Mouse (Mus musculus) heart, embryonic 15.5 days (tissue): ENCODE results near the gene Tle4. TPM values are rescaled to one million over a fixed set of nuclear protein-coding genes. Genes with fewer than 3 reads are reported as not detected.

Source experiments
- ATAC-seq: fragments of 200-750 bp; cut with Nextera tagmentation; replicated peaks from 2 replicates; pipeline ENCODE4 v1.8.0; 2017; ENCODE audit warnings: low read depth, moderate TSS enrichment; ENCODE audit not compliant: insufficient number of reproducible peaks, insufficient read depth, low FRiP score
- H3K27ac ChIP-seq: fragments of 300-500 bp; sonication (generic); 2 replicates; pipeline ENCODE4 v1.5.1; 2015; ENCODE audit warnings: mild to moderate bottlenecking, inconsistent platforms
- H3K27me3 ChIP-seq: fragments of 300-500 bp; sonication (generic); 2 replicates; pipeline ENCODE4 v1.6.1; 2015; ENCODE audit warnings: inconsistent platforms
- H3K36me3 ChIP-seq: fragments of 300-500 bp; sonication (generic); 2 replicates; pipeline ENCODE4 v1.6.1; 2015; ENCODE audit warnings: mild to moderate bottlenecking, inconsistent platforms
- H3K4me1 ChIP-seq: fragments of 300-500 bp; sonication (generic); replicated peaks from 2 replicates; pipeline ENCODE4 v1.6.1; 2015; ENCODE audit warnings: inconsistent platforms
- H3K4me2 ChIP-seq: fragments of 300-500 bp; sonication (generic); 2 replicates; pipeline ENCODE4 v1.6.1; 2015; ENCODE audit warnings: inconsistent platforms, mild to moderate bottlenecking, moderate library complexity
- H3K4me3 ChIP-seq: fragments of 300-500 bp; sonication (generic); 2 replicates; pipeline ENCODE4 v1.5.1; 2015; ENCODE audit warnings: mild to moderate bottlenecking, inconsistent platforms
- H3K9ac ChIP-seq: fragments of 300-500 bp; sonication (generic); 2 replicates; pipeline ENCODE4 v1.6.1; 2015; ENCODE audit warnings: mild to moderate bottlenecking, inconsistent platforms
- H3K9me3 ChIP-seq: fragments of 300-500 bp; sonication (generic); replicated peaks from 2 replicates; pipeline ENCODE4 v1.6.1; 2016; ENCODE audit warnings: inconsistent platforms
- WGBS: fragments of 180-500 bp; shearing (Covaris S2); methylation state at CpG from one replicate; pipeline ENCODE4 v1.1.7; 2015; ENCODE audit warnings: mixed read lengths; 5-methylcytosine and 5-hydroxymethylcytosine counted together
- polyA plus RNA-seq: library from polyadenylated mRNA; unstranded; fragments of >200 nt; fragmentation: Nextera tagmentation; extraction: Ambion mirVana; gene quantifications from 2 replicates; pipeline ENCODE4 v1.2.1, GENCODE M21; 2015

Tle4 gene
- polyA plus RNA-seq, 1 experiment from 2014 or later, result 7.3 TPM

- no peaks in the 10 kb centered on the region for H3K9me3 ChIP-seq
- H3K27me3 ChIP-seq, result no peaks in the 10 kb centered on the region
- H3K4me3 ChIP-seq, result no peak overlapping the region
- H3K27ac ChIP-seq, result no peak overlapping the region
- H3K36me3 ChIP-seq, result no peaks in the 10 kb centered on the region
- ATAC-seq, result no peak
- no peak overlapping the region for H3K9ac ChIP-seq
- no peak overlapping the region for H3K4me2 ChIP-seq
- WGBS, result 89% methylated on average over 4 of the region's 4 CpGs
- 0 out of 2 replicates have a peak, but pooled peaks cover 4% of the 10 kb centered on the region for H3K4me1 ChIP-seq
These were observed 34.4 kb downstream of the Tle4 start for GRCm38 (mm10) chr19:14563273-14563959.

GRCm38 (mm10) chr19:14547871-14548270 is 50.0 kb downstream of the Tle4 start:
- no peak overlapping the region for H3K27ac ChIP-seq
- no peaks in the 10 kb centered on the region for H3K9me3 ChIP-seq
- peaks cover 7% of the 10 kb centered on the region for H3K4me1 ChIP-seq
- no peak overlapping the region for H3K9ac ChIP-seq
- ATAC-seq, result no peak
- 59% methylated on average over 3 of the region's 3 CpGs for WGBS
- no peak overlapping the region for H3K4me2 ChIP-seq
- no peaks in the 10 kb centered on the region for H3K27me3 ChIP-seq
- H3K4me3 ChIP-seq, result no peak overlapping the region
- no peaks in the 10 kb centered on the region for H3K36me3 ChIP-seq

GRCm38 (mm10) chr19:14547133-14547842 is 50.6 kb downstream of the Tle4 start:
- H3K4me2 ChIP-seq, result no peak overlapping the region
- H3K4me1 ChIP-seq, result peaks cover 7% of the 10 kb centered on the region
- no peak for ATAC-seq
- no peak overlapping the region for H3K27ac ChIP-seq
- H3K27me3 ChIP-seq, result no peaks in the 10 kb centered on the region
- no peaks in the 10 kb centered on the region for H3K36me3 ChIP-seq
- no peaks in the 10 kb centered on the region for H3K9me3 ChIP-seq
- no peak overlapping the region for H3K9ac ChIP-seq
- H3K4me3 ChIP-seq, result no peak overlapping the region
- 96% methylated on average over 8 of the region's 8 CpGs for WGBS

- no peak overlapping the region for H3K4me3 ChIP-seq
- H3K27ac ChIP-seq, result no peak overlapping the region
- H3K4me2 ChIP-seq, result no peak overlapping the region
- no peak for ATAC-seq
- no peaks in the 10 kb centered on the region for H3K9me3 ChIP-seq
- H3K4me1 ChIP-seq, result peaks cover 7% of the 10 kb centered on the region
- H3K27me3 ChIP-seq, result no peaks in the 10 kb centered on the region
- H3K9ac ChIP-seq, result no peak overlapping the region
- no peaks in the 10 kb centered on the region for H3K36me3 ChIP-seq
- WGBS, result 78% methylated on average over 1 of the region's 1 CpGs
These were observed 52.4 kb downstream of the Tle4 start for GRCm38 (mm10) chr19:14545485-14545884.

GRCm38 (mm10) chr19:14543305-14543704 is 54.5 kb downstream of the Tle4 start:
- H3K4me2 ChIP-seq, result no peak overlapping the region
- ATAC-seq, result no peak
- 68% methylated on average over 1 of the region's 1 CpGs for WGBS
- H3K27ac ChIP-seq, result no peak overlapping the region
- no peaks in the 10 kb centered on the region for H3K9me3 ChIP-seq
- H3K4me3 ChIP-seq, result no peak overlapping the region
- no peak overlapping the region for H3K9ac ChIP-seq
- no peaks in the 10 kb centered on the region for H3K27me3 ChIP-seq
- H3K4me1 ChIP-seq, result peaks cover 7% of the 10 kb centered on the region
- no peaks in the 10 kb centered on the region for H3K36me3 ChIP-seq

- Histone ChIP-seq H3K9ac (no peak overlapping the region), H3K4me3 (no peak overlapping the region), H3K4me1 (peaks cover 2% of the 10 kb centered on the region; the same call in 1 of the 2 replicates), H3K4me2 (no peak overlapping the region), H3K36me3 (no peaks in the 10 kb centered on the region), H3K27me3 (no peaks in the 10 kb centered on the region), H3K27ac (no peak overlapping the region), H3K9me3 (no peaks in the 10 kb centered on the region)
- 89% methylated on average over 3 of the region's 3 CpGs for WGBS
- no peak for ATAC-seq
These were observed 57.2 kb downstream of the Tle4 start for GRCm38 (mm10) chr19:14540678-14541077.

GRCm38 (mm10) chr19:14536676-14537075 is 61.2 kb downstream of the Tle4 start:
- no peak overlapping the region for H3K4me2 ChIP-seq
- H3K36me3 ChIP-seq, result no peaks in the 10 kb centered on the region
- H3K4me3 ChIP-seq, result no peak overlapping the region
- H3K27ac ChIP-seq, result no peak overlapping the region
- H3K9ac ChIP-seq, result no peak overlapping the region
- no peaks in the 10 kb centered on the region for H3K4me1 ChIP-seq
- ATAC-seq, result no peak
- WGBS, result 86% methylated on average over 2 of the region's 2 CpGs
- no peaks in the 10 kb centered on the region for H3K9me3 ChIP-seq
- H3K27me3 ChIP-seq, result no peaks in the 10 kb centered on the region

GRCm38 (mm10) chr19:14534447-14534846 is 63.4 kb downstream of the Tle4 start:
- Histone ChIP-seq H3K36me3 (no peaks in the 10 kb centered on the region), H3K4me2 (no peak overlapping the region), H3K27me3 (no peaks in the 10 kb centered on the region), H3K4me3 (no peak overlapping the region), H3K9ac (no peak overlapping the region), H3K4me1 (no peaks in the 10 kb centered on the region), H3K9me3 (no peaks in the 10 kb centered on the region), H3K27ac (no peak overlapping the region)
- no peak for ATAC-seq

GRCm38 (mm10) chr19:14532861-14533260 is 65.0 kb downstream of the Tle4 start:
- 94% methylated on average over 6 of the region's 6 CpGs for WGBS
- Histone ChIP-seq H3K36me3 (no peaks in the 10 kb centered on the region), H3K27me3 (no peaks in the 10 kb centered on the region), H3K27ac (no peak overlapping the region), H3K4me3 (no peak overlapping the region), H3K9me3 (no peaks in the 10 kb centered on the region), H3K4me2 (no peak overlapping the region), H3K9ac (no peak overlapping the region), H3K4me1 (no peaks in the 10 kb centered on the region)
- ATAC-seq, result no peak

- Histone ChIP-seq H3K36me3 (peaks cover 4% of the 10 kb centered on the region; the same call in 1 of the 2 replicates), H3K4me2 (no peak overlapping the region), H3K4me3 (no peak overlapping the region), H3K9ac (no peak overlapping the region), H3K27ac (no peak overlapping the region), H3K27me3 (no peaks in the 10 kb centered on the region), H3K9me3 (no peaks in the 10 kb centered on the region), H3K4me1 (no peaks in the 10 kb centered on the region)
- ATAC-seq, result no peak
- 69% methylated on average over 2 of the region's 2 CpGs for WGBS
These were observed 77.6 kb downstream of the Tle4 start for GRCm38 (mm10) chr19:14520098-14520802.

GRCm38 (mm10) chr19:14519186-14519585 is 78.7 kb downstream of the Tle4 start:
- ATAC-seq, result no peak
- Histone ChIP-seq H3K27me3 (no peaks in the 10 kb centered on the region), H3K27ac (no peak overlapping the region), H3K4me1 (no peaks in the 10 kb centered on the region), H3K9ac (no peak overlapping the region), H3K4me2 (no peak overlapping the region), H3K36me3 (peaks cover 4% of the 10 kb centered on the region; the same call in 1 of the 2 replicates), H3K4me3 (no peak overlapping the region), H3K9me3 (no peaks in the 10 kb centered on the region)
- WGBS, result 94% methylated on average over 7 of the region's 7 CpGs
